Mouse (Mus musculus): ENCODE measurements around the gene Ptch1. TPM values are rescaled to one million over a fixed set of nuclear protein-coding genes. Genes with fewer than 3 reads are reported as not detected.

Ptch1 gene
- polyA plus RNA-seq, 1 experiment from 2014 or later: 19.5 TPM

DNA sequence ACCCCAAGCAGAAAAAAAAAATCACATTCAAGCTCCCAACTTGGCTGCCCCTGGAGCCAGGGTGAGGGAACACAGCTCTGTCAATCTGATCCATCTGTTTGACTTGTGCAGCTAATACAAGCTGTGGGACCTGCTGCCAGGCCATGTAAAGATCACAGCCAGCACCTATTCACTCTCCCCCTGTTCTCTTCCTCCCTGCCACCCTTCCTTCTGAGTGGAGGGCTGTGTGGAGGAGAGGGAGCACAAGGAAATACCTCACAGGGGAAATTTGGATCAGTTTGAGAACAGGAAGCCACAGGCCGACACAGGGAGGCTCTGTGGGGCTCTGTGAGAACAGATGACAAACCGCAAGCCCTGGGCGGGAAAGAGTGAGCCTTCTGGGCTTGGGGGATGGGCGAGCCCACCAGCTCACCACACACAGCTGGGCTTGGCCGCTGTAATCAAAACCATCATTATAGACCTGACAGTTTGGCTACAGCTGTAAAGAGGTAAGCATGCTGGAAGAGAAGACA lies 45.2 kb downstream of the Ptch1 start:
- Histone ChIP-seq H3K4me3 (no peak overlapping the region), H3K27me3 (no peaks in the 10 kb centered on the region), H3K4me2 (peak overlapping the region; percentile 14; the same call in 1 of the 2 replicates), H3K36me3 (peaks cover 61% of the 10 kb centered on the region), H3K9me3 (no peaks in the 10 kb centered on the region), H3K9ac (no peak overlapping the region), H3K4me1 (peaks cover 72% of the 10 kb centered on the region), H3K27ac (peak overlapping the region; percentile 59)
- ATAC-seq (ENCODE audit: insufficient number of reproducible peaks, low FRiP score, low TSS enrichment, low read depth): peak; percentile 83
- WGBS: 4% methylated on average over 5 of the region's 5 CpGs

DNA sequence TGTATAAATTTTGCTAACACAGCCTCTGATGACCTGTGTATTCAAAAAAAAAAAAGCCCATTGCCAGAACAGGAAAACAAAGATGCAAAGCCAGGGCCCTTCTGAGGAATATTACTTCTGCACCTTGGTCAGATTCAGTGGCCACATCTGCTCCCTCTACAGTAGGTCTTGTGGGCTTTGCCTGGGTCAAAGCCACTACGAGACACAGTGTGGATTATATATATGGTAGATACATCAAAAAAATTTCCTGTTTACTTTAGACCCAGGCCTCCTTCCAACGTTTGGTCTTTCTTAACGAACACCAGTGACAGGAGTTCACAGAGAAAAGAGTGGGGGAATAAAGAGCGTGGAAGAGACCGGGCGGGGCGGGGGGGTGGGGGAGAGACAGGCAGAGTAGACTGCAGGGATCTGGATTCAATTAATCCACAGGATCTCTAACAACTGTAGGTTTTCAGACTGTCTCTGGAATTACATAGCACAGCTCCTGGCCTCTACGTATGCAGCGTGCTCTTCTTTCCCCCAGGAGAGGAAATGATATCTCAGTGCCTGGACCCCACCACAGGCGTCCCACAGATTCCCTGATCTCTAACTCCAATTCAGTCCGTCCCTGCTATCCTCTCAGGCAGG lies 47.7 kb downstream of the Ptch1 start:
- H3K4me2 ChIP-seq: no peak overlapping the region
- H3K27me3 ChIP-seq: no peaks in the 10 kb centered on the region
- no peak overlapping the region for H3K9ac ChIP-seq
- peaks cover 74% of the 10 kb centered on the region for H3K4me1 ChIP-seq
- 28% methylated on average over 11 of the region's 11 CpGs for WGBS
- H3K36me3 ChIP-seq: peaks cover 53% of the 10 kb centered on the region
- no peak overlapping the region for H3K4me3 ChIP-seq
- ATAC-seq (ENCODE audit: insufficient number of reproducible peaks, low FRiP score, low TSS enrichment, low read depth): no peak
- no peaks in the 10 kb centered on the region for H3K9me3 ChIP-seq
- H3K27ac ChIP-seq: no peak overlapping the region; the same call in none of the 2 replicates

DNA sequence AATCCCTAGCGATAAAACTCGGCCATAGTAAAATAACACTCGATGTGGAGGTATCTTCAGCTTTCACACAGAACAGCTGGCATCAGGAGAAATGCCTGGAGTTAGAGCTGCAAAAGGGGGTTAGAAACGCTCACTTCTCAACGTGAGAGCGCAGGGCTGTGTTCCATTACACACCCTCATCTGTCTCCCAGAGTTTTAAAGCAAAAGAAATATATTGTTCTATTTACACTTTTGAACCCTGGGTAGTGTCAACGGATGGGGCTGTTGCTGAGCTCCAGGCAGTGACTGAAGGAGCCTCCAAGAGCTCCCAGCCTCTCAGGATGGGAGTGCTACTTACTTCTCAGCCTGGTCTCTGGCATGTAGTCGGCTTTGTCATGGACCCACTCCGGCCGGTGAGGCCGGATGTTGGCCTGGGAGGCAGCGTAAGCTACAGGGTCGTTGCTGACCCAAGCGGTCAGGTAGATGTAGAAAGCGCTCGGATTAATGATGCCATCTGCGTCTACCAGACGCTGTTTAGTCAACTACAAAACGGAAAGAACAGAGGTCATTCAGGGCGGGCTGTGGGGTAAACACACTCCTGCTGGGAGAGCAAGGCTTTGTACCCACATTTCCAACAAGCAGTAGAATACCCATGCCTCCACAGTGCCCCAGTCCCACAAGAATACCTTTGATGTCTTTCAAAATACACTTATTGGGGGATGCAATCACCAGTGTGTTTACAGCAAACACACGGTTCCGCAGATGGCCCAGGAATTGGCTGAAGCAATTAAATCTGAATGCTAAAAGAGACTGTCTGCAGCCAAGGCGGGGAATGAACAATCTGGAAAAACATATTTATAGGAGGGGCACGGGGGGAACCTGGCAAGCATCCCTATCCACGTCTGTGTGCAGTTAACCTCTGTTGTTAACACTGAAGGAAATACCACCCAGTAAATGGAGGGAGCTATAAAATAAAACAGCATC lies 48.5 kb downstream of the Ptch1 start:
- peaks cover 54% of the 10 kb centered on the region for H3K36me3 ChIP-seq
- no peak for ATAC-seq (ENCODE audit: insufficient number of reproducible peaks, low FRiP score, low TSS enrichment, low read depth)
- peaks cover 66% of the 10 kb centered on the region for H3K4me1 ChIP-seq
- no peaks in the 10 kb centered on the region for H3K9me3 ChIP-seq
- WGBS: 34% methylated on average over 25 of the region's 25 CpGs
- H3K27ac ChIP-seq: peak overlapping the region; percentile 24; the same call in 1 of the 2 replicates
- H3K9ac ChIP-seq: no peak overlapping the region
- no peaks in the 10 kb centered on the region for H3K27me3 ChIP-seq
- H3K4me3 ChIP-seq: no peak overlapping the region
- H3K4me2 ChIP-seq: no peak overlapping the region

DNA sequence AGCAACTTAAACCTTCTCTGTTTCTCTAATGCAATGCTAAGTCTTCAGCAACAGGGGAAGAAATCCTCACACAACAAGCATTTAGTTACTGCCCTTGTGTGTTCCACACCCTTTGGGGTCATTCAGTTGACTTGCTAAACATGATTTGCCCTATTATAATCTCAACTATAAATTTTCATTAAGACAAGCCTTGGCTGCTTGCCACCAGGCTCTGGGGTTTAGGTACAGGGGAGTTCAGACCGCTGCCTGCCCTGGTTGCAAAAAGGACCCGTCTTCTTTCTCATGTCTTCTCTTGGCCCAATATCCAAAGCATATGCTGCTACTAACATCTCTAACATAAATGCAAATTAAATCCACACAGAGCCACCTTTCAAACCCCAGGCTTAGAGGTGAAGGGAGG lies 49.3 kb downstream of the Ptch1 start:
- Histone ChIP-seq H3K4me1 (peaks cover 60% of the 10 kb centered on the region), H3K27me3 (no peaks in the 10 kb centered on the region), H3K4me3 (no peak overlapping the region), H3K36me3 (peaks cover 57% of the 10 kb centered on the region), H3K27ac (peak overlapping the region; percentile 22; the same call in 1 of the 2 replicates), H3K9me3 (no peaks in the 10 kb centered on the region), H3K4me2 (no peak overlapping the region), H3K9ac (no peak overlapping the region)
- ATAC-seq (ENCODE audit: insufficient number of reproducible peaks, low FRiP score, low TSS enrichment, low read depth): no peak
- 46% methylated on average over 2 of the region's 2 CpGs for WGBS

DNA sequence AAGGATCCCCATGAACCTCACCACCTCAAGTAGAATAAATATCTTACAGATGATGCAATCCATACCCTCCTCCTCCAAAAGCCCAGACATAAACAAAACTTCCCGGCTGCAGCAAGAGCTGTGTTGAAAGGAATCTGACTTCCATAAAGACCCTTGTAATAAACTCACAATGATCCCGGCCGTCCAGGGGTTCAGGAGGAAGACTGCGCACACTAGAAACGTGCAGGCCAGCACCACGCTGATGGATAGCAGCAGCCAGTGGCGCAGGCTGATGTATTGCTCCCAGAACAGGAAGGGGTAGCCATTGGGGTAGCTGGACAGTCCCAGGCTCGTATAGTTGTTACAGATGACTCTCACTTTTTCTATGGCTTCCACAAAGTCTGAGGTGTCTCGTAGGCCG lies 50.6 kb downstream of the Ptch1 start:
- no peak overlapping the region for H3K9ac ChIP-seq
- no peak for ATAC-seq (ENCODE audit: insufficient number of reproducible peaks, low FRiP score, low TSS enrichment, low read depth)
- H3K4me1 ChIP-seq: peaks cover 48% of the 10 kb centered on the region
- peaks cover 69% of the 10 kb centered on the region for H3K36me3 ChIP-seq
- no peaks in the 10 kb centered on the region for H3K9me3 ChIP-seq
- H3K4me3 ChIP-seq: no peak overlapping the region
- H3K27me3 ChIP-seq: no peaks in the 10 kb centered on the region
- 36% methylated on average over 10 of the region's 10 CpGs for WGBS
- H3K27ac ChIP-seq: no peak overlapping the region
- H3K4me2 ChIP-seq: no peak overlapping the region

DNA sequence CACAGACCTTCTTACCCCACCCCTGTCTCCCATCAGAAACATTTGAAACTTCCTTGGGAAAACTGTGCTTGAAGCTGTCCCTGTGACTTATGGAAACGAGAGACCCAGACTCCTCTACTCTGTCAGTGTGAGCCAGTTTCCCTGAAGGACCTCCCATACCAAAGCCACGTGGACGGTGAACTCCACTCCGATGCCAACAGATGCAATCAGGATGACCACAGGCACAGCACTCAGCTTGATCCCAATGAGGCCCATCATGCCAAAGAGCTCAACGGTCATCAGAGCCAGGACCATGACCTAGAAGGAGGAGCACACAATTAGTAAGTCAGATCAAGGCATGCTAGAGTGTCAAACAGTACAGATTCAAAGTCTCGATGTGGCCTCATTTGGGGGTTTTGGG lies 53.3 kb downstream of the Ptch1 start:
- no peak for ATAC-seq (ENCODE audit: insufficient number of reproducible peaks, low FRiP score, low TSS enrichment, low read depth)
- WGBS: 85% methylated on average over 6 of the region's 6 CpGs
- Histone ChIP-seq H3K4me2 (no peak overlapping the region), H3K4me3 (no peak overlapping the region), H3K9me3 (no peaks in the 10 kb centered on the region), H3K9ac (no peak overlapping the region), H3K36me3 (peaks cover 79% of the 10 kb centered on the region), H3K27ac (no peak overlapping the region), H3K27me3 (no peaks in the 10 kb centered on the region), H3K4me1 (peaks cover 24% of the 10 kb centered on the region)

DNA sequence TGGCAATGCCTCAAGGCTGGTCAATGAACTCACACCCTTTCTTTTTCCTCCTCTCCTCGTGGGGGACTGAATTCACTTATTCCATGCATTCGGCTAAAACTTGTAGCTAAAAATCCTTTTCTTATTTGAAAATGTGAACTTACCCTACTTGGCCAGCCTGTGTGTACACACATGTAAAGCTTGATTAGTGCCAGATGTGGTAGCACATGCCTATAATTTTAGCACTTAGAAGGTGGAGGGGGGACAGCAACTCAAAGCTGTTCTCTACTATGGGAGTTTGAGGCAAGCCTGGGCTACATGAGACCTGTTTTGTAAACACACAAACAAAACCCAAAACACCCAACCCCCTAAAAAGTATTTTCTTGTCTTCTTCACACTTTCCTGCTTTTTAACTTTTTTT lies 56.9 kb downstream of the Ptch1 start:
- Histone ChIP-seq H3K27ac (no peak overlapping the region), H3K27me3 (no peaks in the 10 kb centered on the region), H3K9ac (no peak overlapping the region), H3K4me1 (peaks cover 7% of the 10 kb centered on the region; the same call in 1 of the 2 replicates), H3K4me2 (no peak overlapping the region), H3K9me3 (no peaks in the 10 kb centered on the region), H3K36me3 (peaks cover 93% of the 10 kb centered on the region), H3K4me3 (no peak overlapping the region)
- no peak for ATAC-seq (ENCODE audit: insufficient number of reproducible peaks, low FRiP score, low TSS enrichment, low read depth)
- 23% methylated on average over 2 of the region's 2 CpGs for WGBS

DNA sequence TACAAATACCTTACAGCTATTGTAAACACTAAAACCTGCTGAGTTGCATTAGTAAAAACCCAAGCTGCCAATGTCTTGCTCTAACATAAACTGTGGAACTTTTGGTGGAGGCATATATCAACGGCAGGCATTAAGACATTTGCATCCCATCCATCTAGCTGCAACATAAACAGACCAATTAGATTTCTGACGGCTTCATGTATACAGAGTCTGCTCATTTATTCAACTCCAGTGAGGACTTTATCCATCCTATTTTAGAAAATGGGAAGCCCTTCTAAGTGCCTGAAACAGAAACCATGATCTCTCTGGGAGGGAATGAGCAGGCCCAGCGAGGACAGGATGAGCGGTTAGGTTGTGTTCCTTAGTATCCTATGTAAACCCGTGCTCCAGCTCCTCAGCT lies 57.9 kb downstream of the Ptch1 start:
- H3K36me3 ChIP-seq: peaks cover 96% of the 10 kb centered on the region
- 57% methylated on average over 5 of the region's 5 CpGs for WGBS

DNA sequence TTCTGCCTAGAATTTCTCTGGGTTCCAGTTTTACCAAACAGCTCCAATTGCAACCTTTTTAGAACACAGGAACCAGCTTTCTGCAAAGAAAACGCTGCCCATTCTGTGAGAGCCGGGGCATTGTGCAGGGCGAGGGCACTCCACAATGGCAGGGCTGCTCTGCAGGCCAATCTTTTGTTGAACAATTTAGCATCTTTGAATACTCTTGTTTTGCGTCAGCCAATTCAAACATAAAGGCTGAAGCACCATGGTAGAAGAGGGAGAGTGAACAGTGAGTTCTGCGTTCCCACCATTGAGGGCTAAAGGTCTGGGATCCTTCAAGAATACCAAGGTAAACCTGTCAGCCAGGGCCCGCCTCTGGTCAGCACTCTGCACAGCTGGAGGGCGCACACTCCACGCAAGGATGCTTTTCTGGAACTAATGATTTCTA lies 58.5 kb downstream of the Ptch1 start:
- Histone ChIP-seq H3K4me1 (peaks cover 10% of the 10 kb centered on the region; the same call in 1 of the 2 replicates), H3K27ac (no peak overlapping the region), H3K4me2 (no peak overlapping the region), H3K36me3 (peaks cover 96% of the 10 kb centered on the region), H3K4me3 (no peak overlapping the region), H3K9me3 (no peaks in the 10 kb centered on the region), H3K9ac (no peak overlapping the region), H3K27me3 (no peaks in the 10 kb centered on the region)
- ATAC-seq (ENCODE audit: insufficient number of reproducible peaks, low FRiP score, low TSS enrichment, low read depth): no peak
- WGBS: 68% methylated on average over 8 of the region's 8 CpGs

More for the DNA sequence above, 57.9 kb downstream of the Ptch1 start:
- Histone ChIP-seq H3K27me3 (no peaks in the 10 kb centered on the region), H3K4me3 (no peak overlapping the region), H3K4me2 (no peak overlapping the region), H3K27ac (no peak overlapping the region), H3K9ac (no peak overlapping the region), H3K9me3 (no peaks in the 10 kb centered on the region), H3K4me1 (peaks cover 10% of the 10 kb centered on the region; the same call in 1 of the 2 replicates)
- no peak for ATAC-seq (ENCODE audit: insufficient number of reproducible peaks, low FRiP score, low TSS enrichment, low read depth)

DNA sequence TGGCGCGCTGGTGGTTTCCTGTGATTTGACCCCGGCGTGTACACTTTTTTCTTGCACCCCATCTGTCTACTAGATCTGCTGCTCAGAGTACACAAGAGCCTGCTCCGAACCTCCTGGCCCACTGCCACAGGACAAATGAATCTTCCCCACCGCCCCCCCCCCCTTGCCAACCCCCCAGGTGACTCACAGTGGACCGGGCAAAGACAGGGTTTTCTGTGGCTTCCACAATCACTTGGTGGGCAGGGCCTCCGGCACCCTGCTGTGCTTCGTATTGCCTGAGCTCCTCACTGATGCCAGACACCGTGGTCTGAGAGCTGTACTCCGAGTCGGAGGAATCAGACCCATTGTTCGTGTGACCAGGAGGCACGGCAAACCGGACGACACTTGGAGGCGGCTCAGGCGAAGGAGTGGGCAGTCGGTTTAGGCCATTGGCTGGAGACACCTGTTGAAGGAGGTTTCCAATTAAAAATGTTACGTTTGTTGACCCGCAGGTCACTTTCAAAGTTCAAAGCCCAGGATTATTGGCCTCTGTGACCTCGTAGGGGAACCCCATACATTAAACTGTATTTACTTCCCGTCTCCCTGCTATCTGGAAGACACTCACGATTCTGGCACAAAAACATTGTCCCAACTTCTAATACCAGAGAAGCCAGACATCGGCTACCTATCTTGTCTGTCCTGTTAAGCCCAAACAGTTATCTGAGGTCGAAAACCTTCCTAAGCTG lies 59.9 kb downstream of the Ptch1 start:
- 65% methylated on average over 26 of the region's 26 CpGs for WGBS
- no peaks in the 10 kb centered on the region for H3K9me3 ChIP-seq
- no peak overlapping the region for H3K4me2 ChIP-seq
- no peak for ATAC-seq (ENCODE audit: insufficient number of reproducible peaks, low FRiP score, low TSS enrichment, low read depth)
- no peak overlapping the region for H3K4me3 ChIP-seq
- peaks cover 10% of the 10 kb centered on the region; the same call in 1 of the 2 replicates for H3K4me1 ChIP-seq
- H3K36me3 ChIP-seq: peaks cover 92% of the 10 kb centered on the region
- H3K9ac ChIP-seq: no peak overlapping the region
- H3K27ac ChIP-seq: no peak overlapping the region
- H3K27me3 ChIP-seq: no peaks in the 10 kb centered on the region

DNA sequence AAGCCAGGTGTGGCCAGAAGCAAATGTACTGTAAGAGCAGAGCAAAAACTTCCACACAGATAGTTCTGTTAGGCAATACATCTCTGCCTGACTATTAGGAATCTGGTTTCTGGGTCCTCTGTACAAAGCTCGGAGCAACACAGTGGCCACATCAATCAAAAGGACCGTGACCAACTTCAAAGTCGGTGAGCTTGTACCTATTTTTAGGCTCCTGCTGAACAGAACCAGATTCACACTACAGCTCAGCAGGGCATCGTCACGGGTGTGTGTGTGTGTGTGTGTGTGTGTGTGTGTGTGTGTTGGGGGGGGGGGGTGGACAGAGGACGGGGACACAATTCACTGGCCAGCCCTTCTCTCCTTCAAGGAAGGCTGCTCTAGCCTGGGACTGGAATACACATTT lies 61.0 kb downstream of the Ptch1 start:
- Histone ChIP-seq H3K9me3 (no peaks in the 10 kb centered on the region), H3K4me2 (no peak overlapping the region), H3K27me3 (no peaks in the 10 kb centered on the region), H3K9ac (no peak overlapping the region), H3K27ac (no peak overlapping the region), H3K4me1 (peaks cover 10% of the 10 kb centered on the region; the same call in 1 of the 2 replicates), H3K4me3 (no peak overlapping the region), H3K36me3 (peaks cover 91% of the 10 kb centered on the region)
- ATAC-seq (ENCODE audit: insufficient number of reproducible peaks, low FRiP score, low TSS enrichment, low read depth): no peak
- 48% methylated on average over 6 of the region's 6 CpGs for WGBS
